Mouse (Mus musculus) heart, postnatal 25 days (tissue): ENCODE results near the gene Zfp141. TPM values are rescaled to one million over a fixed set of nuclear protein-coding genes. Genes with fewer than 3 reads are reported as not detected.

Experiments
- DNase-seq: peaks from one replicate; pipeline ENCODE4 v3.0.0; 2022; ENCODE audit warnings: low spot score
- intact Hi-C: fragments of 180-260 bp; cut with DNase I; formaldehyde crosslinking; loops from one replicate; pipeline ENCODE4 v1.15.1; 2025
- total RNA-seq, 2 experiments: library from RNA; stranded (reverse); gene quantifications; 2 replicates each; pipeline ENCODE4 v1.2.3; 2021

Zfp141 gene
- total RNA-seq = 1 to 10 TPM; 4.3 to 5.0 TPM

DNA sequence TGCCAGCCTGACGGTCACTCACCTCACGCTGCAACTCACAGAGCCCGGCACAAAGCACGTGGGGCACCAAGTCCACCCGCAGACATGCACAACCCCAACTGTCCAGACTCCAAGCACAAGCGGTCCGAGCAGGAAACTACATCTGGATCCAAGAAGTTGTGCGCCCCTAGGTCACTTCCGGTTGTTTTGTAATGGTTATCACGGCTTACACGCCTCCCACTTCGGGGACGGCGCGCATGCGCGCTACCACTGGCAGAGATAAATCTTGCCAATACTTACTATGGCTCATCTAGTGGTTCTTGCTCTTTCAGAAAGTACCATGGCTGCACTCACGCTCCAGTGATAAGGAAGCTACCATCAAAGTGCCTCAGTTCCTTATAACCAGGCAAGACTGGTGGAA is at the start of gene Zfp141:
TSS of gene Zfp141 (minus strand) at position 153 of the 400 bp plus-strand sequence.
- intact Hi-C loops = loop anchor here (10.0 kb wide), 1 partner anchor 911 kb away; the partner anchor contains the start of gene 2610021A01Rik
- DNase-seq = peak; percentile 73

DNA sequence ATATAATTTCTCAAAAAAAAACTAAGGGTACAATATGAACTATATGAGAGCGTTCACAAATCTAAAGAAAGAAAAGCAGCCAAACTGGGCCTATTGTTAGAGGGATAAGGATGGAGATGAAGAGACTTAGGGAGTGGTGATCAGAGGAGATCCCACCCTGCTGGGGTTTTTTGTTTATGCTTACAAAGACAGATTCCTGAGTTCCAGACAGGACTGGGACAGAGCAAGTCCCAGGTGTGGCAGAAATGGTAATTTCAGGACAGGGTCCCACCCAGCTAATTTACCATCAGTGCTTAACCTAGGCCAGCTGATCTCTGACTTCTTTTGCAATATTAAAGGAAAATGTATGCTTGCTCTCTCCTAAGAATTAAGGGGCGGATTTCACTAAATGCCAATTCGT is 46.2 kb upstream of the Zfp141 start:
- no peak for DNase-seq
- intact Hi-C loops = no loop called here

DNA sequence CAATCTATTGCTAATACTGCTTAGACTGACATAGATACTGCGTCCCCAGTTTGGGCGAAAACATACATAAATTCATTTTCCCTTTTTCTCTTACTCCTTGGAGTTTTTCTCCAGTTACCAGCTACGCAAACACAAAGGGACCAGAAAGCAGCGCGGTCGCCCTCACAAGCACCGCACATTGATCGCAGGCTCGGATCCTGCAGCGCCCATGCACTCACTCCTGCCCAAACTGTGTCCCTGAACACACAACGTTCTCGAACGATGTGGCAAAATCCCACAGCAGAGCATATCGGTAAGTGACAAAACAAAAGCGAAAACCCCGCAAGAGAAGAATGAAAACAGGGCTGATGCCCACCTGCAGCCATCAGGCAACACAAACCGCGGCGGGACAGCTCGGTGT is 354 bp downstream of the Zfp141 start:
- no peak for DNase-seq
- intact Hi-C loops = loop anchor here (10.0 kb wide), 1 partner anchor 910 kb away; the partner anchor contains the start of gene 2610021A01Rik

DNA sequence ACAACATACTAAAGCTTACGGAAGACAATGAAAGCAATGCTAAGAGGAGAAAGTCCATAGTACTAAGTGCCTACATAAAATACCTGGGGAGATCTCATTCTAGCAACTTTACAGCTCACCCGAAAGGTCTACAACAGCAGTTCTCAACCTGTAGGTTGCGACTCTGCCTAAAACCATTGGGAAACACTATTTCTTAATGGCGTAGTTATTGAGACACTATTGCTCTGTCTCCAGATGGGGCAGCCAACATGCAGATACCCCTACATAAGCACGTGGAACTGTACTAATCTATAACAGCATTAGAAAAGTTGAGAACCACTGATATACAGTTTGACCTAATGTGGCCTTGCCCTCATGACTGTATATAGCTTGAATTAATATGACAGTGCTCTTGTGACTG is 7.3 kb downstream of the Zfp141 start:
- no peak for DNase-seq
- intact Hi-C loops = no loop called here

DNA sequence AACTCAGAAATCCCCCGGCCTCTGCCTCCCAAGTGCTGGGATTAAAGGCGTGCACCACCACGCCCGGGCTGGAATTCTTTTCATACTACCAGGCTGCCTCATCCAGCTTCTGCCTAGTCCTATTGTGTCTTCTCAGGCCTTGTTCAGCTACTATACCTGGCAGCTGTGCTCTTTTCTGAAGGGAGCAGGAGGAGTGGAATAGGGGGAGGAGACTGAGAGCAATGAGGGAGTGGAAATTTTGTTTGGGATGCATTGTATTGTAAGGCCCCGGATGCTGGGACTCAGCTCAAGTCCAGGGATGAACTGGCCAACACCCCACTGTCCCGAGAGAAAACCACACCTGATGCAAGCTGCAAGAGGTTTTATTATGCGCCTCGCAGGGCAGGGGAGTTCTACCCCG is 8.2 kb downstream of the Zfp141 start:
- intact Hi-C loops = no loop called here
- no peak for DNase-seq

DNA sequence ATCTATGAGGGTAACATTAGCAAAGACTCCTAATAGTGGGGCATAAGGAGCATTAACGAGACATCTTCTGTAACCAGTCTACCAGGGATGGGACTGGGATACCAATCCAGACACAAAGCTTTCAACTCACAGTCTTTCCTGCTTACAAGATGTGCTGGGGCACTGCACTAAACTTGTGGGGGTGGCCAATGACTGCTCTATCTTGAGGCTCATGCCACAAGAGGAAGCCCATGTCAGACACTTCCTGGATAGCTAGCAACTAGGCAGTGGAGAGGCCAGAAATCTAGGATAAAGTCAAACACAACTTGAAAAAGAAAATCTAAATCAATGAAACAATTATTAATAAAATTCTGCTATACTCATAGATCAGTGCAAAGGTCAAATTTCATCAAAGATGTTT is 9.3 kb downstream of the Zfp141 start:
- no peak for DNase-seq
- intact Hi-C loops = no loop called here

DNA sequence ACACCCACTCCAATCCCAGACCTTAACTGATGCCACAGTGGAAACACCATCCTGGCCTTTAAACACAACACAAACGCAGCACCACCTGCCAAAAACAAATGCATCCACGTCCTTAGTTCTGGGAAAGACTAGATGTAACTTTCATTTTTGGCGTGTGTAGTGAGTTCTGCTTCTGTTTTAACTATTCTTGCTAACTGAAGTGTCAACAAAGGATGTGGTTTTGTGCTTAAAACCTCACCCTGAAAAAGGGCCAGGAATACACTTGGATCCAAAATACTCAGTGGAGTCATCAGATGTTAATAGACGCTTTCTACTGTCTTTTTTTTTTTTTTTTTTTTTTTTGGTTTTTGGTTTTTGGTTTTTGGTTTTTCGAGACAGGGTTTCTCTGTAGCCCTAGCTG is 14.7 kb downstream of the Zfp141 start:
- intact Hi-C loops = no loop called here
- no peak for DNase-seq

DNA sequence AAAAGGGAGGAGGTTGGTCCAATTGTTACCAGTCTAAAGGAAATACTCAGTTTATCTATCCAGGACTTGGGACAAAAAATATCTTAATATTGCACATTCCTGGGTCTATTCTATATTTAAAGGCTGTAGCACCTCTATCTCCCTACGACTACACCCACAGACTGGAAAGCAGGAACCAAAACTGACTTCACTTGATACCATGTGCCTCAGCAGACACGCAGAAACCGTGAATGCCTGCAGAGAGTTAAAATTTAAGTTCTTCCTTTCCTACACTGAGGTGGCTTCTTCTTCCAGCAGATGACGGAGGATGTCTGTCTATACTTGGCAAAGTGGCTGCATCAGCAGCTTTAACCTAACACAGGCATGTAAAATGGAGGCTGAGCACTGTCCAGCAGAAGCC is 15.2 kb downstream of the Zfp141 start:
- intact Hi-C loops = no loop called here
- DNase-seq = no peak

DNA sequence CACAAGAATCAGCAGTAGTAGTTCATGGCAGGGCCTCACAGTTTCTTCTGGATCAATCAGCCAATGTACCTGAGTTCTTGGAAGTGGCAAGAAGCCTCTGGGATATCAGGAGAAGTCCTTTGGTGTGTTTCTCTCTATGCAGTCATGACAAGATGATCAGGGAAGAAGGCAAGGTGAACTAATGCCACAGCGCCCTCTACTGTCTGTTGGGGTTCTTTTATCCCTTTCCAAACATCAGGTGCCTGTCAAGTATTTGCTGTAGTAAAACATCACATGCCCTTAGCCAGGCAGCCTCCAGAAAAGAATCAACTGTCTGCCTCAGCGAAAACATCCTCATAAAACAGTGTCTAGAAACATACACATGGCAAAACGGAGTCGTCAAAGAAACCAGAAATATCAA is 50.9 kb downstream of the Zfp141 start:
- DNase-seq = no peak
- intact Hi-C loops = no loop called here

DNA sequence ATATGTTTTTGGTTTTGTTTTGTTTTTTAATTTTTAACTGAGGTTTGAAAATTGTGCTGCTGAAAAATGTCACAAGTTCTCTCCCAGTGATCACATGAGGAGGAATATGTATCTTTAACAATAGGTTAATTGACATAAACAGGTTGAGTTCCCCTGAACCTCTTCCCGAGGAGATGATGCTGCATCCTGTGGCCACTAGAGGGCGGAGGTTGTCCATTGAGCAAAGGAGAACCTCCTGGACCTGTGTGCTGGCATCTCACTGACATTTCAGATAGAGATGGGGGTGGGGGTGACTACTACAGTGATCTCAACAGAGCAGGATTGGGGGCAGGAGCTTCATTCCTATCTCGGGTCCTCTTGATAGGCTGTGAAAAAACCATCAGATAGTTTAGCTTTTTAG is 54.9 kb downstream of the Zfp141 start:
- no peak for DNase-seq
- intact Hi-C loops = no loop called here

DNA sequence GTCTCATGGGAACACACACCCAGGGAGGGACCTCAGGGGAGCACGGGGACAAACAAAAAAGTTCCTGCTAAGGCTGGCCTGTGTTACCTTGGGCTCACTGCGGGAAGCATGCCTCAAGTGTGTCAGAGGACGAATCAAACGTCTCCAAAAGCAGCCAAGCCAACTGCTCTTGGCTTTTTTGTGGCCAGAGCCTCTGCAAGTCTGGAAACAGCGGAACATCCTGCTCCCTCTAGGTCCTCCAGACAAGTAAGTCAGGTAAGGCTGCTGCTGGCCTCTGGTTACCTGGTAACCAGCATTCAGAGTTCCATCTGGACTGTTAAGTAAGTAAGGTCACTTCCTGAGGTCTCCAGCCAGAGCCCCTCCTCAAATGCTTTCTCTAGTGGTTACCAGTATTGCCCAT is 57.7 kb downstream of the Zfp141 start, which contains the start of gene 4933421I07Rik:
TSS of gene 4933421I07Rik (minus strand) at position 271 of the 400 bp plus-strand sequence.
- intact Hi-C loops = no loop called here
- no peak for DNase-seq

DNA sequence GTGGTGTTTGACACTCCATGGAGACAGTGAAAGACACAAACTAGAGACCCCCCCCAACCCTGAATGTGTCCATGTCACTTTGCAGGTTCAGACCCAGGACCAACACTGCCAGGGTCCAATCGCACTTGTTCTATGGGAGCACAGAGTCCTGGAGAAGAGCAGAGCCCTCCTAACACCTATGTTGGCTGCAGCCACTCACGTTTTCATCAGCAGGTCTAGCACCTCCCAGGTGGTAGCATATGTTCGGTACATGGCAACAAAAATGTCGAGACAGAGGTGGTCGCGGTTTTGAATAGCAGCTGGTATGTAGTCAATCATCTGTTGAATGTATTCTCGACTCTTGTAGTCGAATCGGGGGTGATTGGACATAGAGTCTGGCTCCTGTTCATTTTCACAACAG is 58.2 kb downstream of the Zfp141 start:
- intact Hi-C loops = no loop called here
- no peak for DNase-seq

Other genes starting within 250 kb of the Zfp141 start
- not detected for gene Vmn2r61, start 245.7 kb downstream of the Zfp141 start, total RNA-seq
- gene 4933421I07Rik, start 57.6 kb downstream of the Zfp141 start, total RNA-seq = not detected
- gene Gm21028, start 72.8 kb upstream of the Zfp141 start, total RNA-seq = not detected
- gene Zfp977, start 86.8 kb upstream of the Zfp141 start, total RNA-seq = under 1 TPM; 0.47 to 0.48 TPM
- gene Zfp976, start 136.8 kb upstream of the Zfp141 start, total RNA-seq = 1 to 10 TPM; 2.4 to 2.5 TPM
- 1 to 10 TPM; 4.0 to 5.4 TPM for gene Zfp975, start 187.0 kb upstream of the Zfp141 start, total RNA-seq
- not detected for gene Gm17067, start 221.3 kb upstream of the Zfp141 start, total RNA-seq